Mouse (Mus musculus): ENCODE data around the gene Cdk1.
"Not testable (repeated sequence)": the region's sequence is repeated elsewhere in the genome, so short reads cannot be mapped to it uniquely, and the experiment has no call there.

Cdk1 gene

GRCm38 (mm10) chr10:69352212-69353085 is at the start of gene Cdk1:
Cdk1 (minus strand) TSS chr10:69352938.
- DNase-seq (ENCODE audit: low read depth, low spot score) = peak; percentile 98

GRCm38 (mm10) chr10:69399814-69400385 is 47.2 kb upstream of the Cdk1 start:
- peak; percentile 34 for DNase-seq (ENCODE audit: low read depth, low spot score)

- DNase-seq (ENCODE audit: low read depth, low spot score) = peak; percentile 37
These were observed 46.2 kb upstream of the Cdk1 start, which contains the start of gene Ank3 for GRCm38 (mm10) chr10:69398763-69399590. Ank3 (plus strand) TSS chr10:69398773.

- peak; percentile 26 for DNase-seq (ENCODE audit: low read depth, low spot score)
These were observed 45.5 kb upstream of the Cdk1 start for GRCm38 (mm10) chr10:69398197-69398762.

- DNase-seq (ENCODE audit: low read depth, low spot score) = no peak
These were observed 36.8 kb upstream of the Cdk1 start for GRCm38 (mm10) chr10:69389511-69389910.

- no peak for DNase-seq (ENCODE audit: low read depth, low spot score)
These were observed 34.0 kb upstream of the Cdk1 start for GRCm38 (mm10) chr10:69386767-69387166.

- no peak for DNase-seq (ENCODE audit: low read depth, low spot score)
These were observed 32.4 kb upstream of the Cdk1 start for GRCm38 (mm10) chr10:69385136-69385535.

- DNase-seq (ENCODE audit: low read depth, low spot score) = no peak
These were observed 31.9 kb upstream of the Cdk1 start for GRCm38 (mm10) chr10:69384640-69385039.

GRCm38 (mm10) chr10:69383186-69383585 is 30.4 kb upstream of the Cdk1 start:
- no peak for DNase-seq (ENCODE audit: low read depth, low spot score)

- DNase-seq (ENCODE audit: low read depth, low spot score) = no peak
These were observed 22.4 kb upstream of the Cdk1 start for GRCm38 (mm10) chr10:69375154-69375553.

GRCm38 (mm10) chr10:69373796-69374550 is 21.2 kb upstream of the Cdk1 start:
- no peak for DNase-seq (ENCODE audit: low read depth, low spot score)

GRCm38 (mm10) chr10:69372061-69372460 is 19.3 kb upstream of the Cdk1 start:
- DNase-seq (ENCODE audit: low read depth, low spot score) = no peak

GRCm38 (mm10) chr10:69371441-69371840 is 18.7 kb upstream of the Cdk1 start:
- DNase-seq (ENCODE audit: low read depth, low spot score) = peak; percentile 59

GRCm38 (mm10) chr10:69369321-69369720 is 16.6 kb upstream of the Cdk1 start:
- DNase-seq (ENCODE audit: low read depth, low spot score) = no peak

GRCm38 (mm10) chr10:69366877-69367387 is 14.2 kb upstream of the Cdk1 start:
- peak; percentile 51 for DNase-seq (ENCODE audit: low read depth, low spot score)

GRCm38 (mm10) chr10:69366208-69366607 is 13.5 kb upstream of the Cdk1 start:
- DNase-seq (ENCODE audit: low read depth, low spot score) = no peak

GRCm38 (mm10) chr10:69359666-69360065 is 6.9 kb upstream of the Cdk1 start:
- DNase-seq (ENCODE audit: low read depth, low spot score) = no peak

- DNase-seq (ENCODE audit: low read depth, low spot score) = not testable (repeated sequence)
These were observed 345 bp upstream of the Cdk1 start for GRCm38 (mm10) chr10:69353086-69353479.

- no peak for DNase-seq (ENCODE audit: low read depth, low spot score)
These were observed 911 bp downstream of the Cdk1 start for GRCm38 (mm10) chr10:69351842-69352211.

GRCm38 (mm10) chr10:69351071-69351841 is 1.5 kb downstream of the Cdk1 start:
- DNase-seq (ENCODE audit: low read depth, low spot score) = peak; percentile 28

Data from mesoderm, embryonic 11.5 days (tissue).